Mouse (Mus musculus): Measurements from ENCODE around the gene Srsf3.
"Not testable (repeated sequence)": the region's sequence is repeated elsewhere in the genome, so short reads cannot be mapped to it uniquely, and the experiment has no call there.

The Srsf3 gene

GRCm38 (mm10) chr17:29019391-29019790 is 13.0 kb upstream of the Srsf3 start:
- no peak for DNase-seq

- peak; percentile 36 to 42 for DNase-seq
Observed at GRCm38 (mm10) chr17:29020444-29020843, 12.0 kb upstream of the Srsf3 start.

GRCm38 (mm10) chr17:29022230-29022819 is 10.1 kb upstream of the Srsf3 start:
- DNase-seq, result peak in 1 of 2 experiments; percentile 56

- no peak for DNase-seq
Observed at GRCm38 (mm10) chr17:29023346-29023745, 9.1 kb upstream of the Srsf3 start.

GRCm38 (mm10) chr17:29024047-29024892 is 8.2 kb upstream of the Srsf3 start:
- DNase-seq, result no peak

- peak; percentile 39 to 46 for DNase-seq
Observed at GRCm38 (mm10) chr17:29024896-29025565, 7.4 kb upstream of the Srsf3 start.

GRCm38 (mm10) chr17:29026652-29027356 is 5.6 kb upstream of the Srsf3 start:
- no peak for DNase-seq

- no peak for DNase-seq
Observed at GRCm38 (mm10) chr17:29030321-29031034, 1.9 kb upstream of the Srsf3 start.

GRCm38 (mm10) chr17:29031085-29031711 is 1.2 kb upstream of the Srsf3 start:
- not testable (repeated sequence) for DNase-seq

- peak in 1 of 2 experiments; percentile 70 for DNase-seq
Observed at GRCm38 (mm10) chr17:29031771-29032273, 606 bp upstream of the Srsf3 start.

GRCm38 (mm10) chr17:29033569-29034061 is 1.2 kb downstream of the Srsf3 start:
- peak; percentile 49 to 60 for DNase-seq

- no peak for DNase-seq
Observed at GRCm38 (mm10) chr17:29034264-29034663, 1.8 kb downstream of the Srsf3 start.

GRCm38 (mm10) chr17:29035506-29035905 is 3.1 kb downstream of the Srsf3 start:
- no peak for DNase-seq

GRCm38 (mm10) chr17:29039351-29039750 is 6.9 kb downstream of the Srsf3 start:
- DNase-seq, result peak; percentile 45 to 64

GRCm38 (mm10) chr17:29041632-29042031 is 9.2 kb downstream of the Srsf3 start:
- not testable (repeated sequence) for DNase-seq

GRCm38 (mm10) chr17:29042569-29042968 is 10.1 kb downstream of the Srsf3 start:
- no peak for DNase-seq

GRCm38 (mm10) chr17:29043583-29043982 is 11.2 kb downstream of the Srsf3 start:
- DNase-seq, result no peak

- no peak for DNase-seq
Observed at GRCm38 (mm10) chr17:29044146-29044924, 11.9 kb downstream of the Srsf3 start.

- DNase-seq, result no peak
Observed at GRCm38 (mm10) chr17:29044925-29045319, 12.5 kb downstream of the Srsf3 start.

- DNase-seq, result peak; percentile 81 to 87
Observed at GRCm38 (mm10) chr17:29045741-29046530, 13.5 kb downstream of the Srsf3 start.
